Mouse (Mus musculus): ENCODE results near the gene Kcnj6. TPM values are rescaled to one million over a fixed set of nuclear protein-coding genes. Genes with fewer than 3 reads are reported as not detected.

Gene Kcnj6
- polyA plus RNA-seq, 1 experiment from 2014 or later = 0.10 TPM

GRCm38 (mm10) chr16:94980374-94980773 is 17.1 kb downstream of the Kcnj6 start:
- Histone ChIP-seq H3K36me3 (no peaks in the 10 kb centered on the region), H3K9me3 (replicated peaks) (no peaks in the 10 kb centered on the region), H3K4me1 (replicated peaks) (no peaks in the 10 kb centered on the region), H3K27me3 (no peaks in the 10 kb centered on the region), H3K4me3 (no peak overlapping the region), H3K27ac (no peak overlapping the region), H3K9ac (no peak overlapping the region), H3K4me2 (no peak overlapping the region)
- ATAC-seq (replicated peaks; ENCODE audit: insufficient number of reproducible peaks, insufficient read depth, low FRiP score, low read depth) = no peak
- 68% methylated on average over 2 of the region's 2 CpGs for WGBS

DNA sequence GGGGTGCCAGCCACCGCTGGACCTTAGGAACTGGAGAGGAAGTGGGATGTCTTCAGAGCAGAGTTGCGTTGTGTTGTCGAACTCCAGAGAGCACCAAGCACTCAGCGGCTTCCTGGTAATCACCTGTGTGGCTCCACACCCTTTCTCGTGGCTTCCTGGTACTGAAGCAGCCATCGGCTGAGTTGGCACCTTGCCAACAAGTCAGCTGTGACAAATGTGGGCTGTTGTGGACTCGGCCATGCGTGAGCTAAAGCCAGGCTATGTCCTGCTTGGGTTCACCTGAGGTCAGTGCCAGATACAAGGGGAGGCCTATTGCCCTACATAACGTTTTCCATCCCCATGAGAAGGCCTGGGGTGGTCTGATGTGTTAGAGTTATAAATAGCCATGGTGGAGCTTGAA is 18.0 kb downstream of the Kcnj6 start:
- H3K4me2 ChIP-seq = no peak overlapping the region
- no peaks in the 10 kb centered on the region for H3K4me1 ChIP-seq (replicated peaks)
- ATAC-seq (replicated peaks; ENCODE audit: insufficient number of reproducible peaks, insufficient read depth, low FRiP score, low read depth) = no peak
- no peak overlapping the region for H3K27ac ChIP-seq
- no peaks in the 10 kb centered on the region for H3K9me3 ChIP-seq (replicated peaks)
- 68% methylated on average over 9 of the region's 9 CpGs for WGBS
- no peak overlapping the region for H3K9ac ChIP-seq
- no peaks in the 10 kb centered on the region for H3K36me3 ChIP-seq
- H3K4me3 ChIP-seq = no peak overlapping the region
- H3K27me3 ChIP-seq = no peaks in the 10 kb centered on the region

- no peak overlapping the region for H3K4me3 ChIP-seq
- H3K27ac ChIP-seq = no peak overlapping the region
- H3K9ac ChIP-seq = no peak overlapping the region
- H3K4me1 ChIP-seq (replicated peaks) = no peaks in the 10 kb centered on the region
- ATAC-seq (replicated peaks; ENCODE audit: insufficient number of reproducible peaks, insufficient read depth, low FRiP score, low read depth) = no peak
- 42% methylated on average over 14 of the region's 14 CpGs for WGBS
- H3K9me3 ChIP-seq (replicated peaks) = no peaks in the 10 kb centered on the region
- no peaks in the 10 kb centered on the region for H3K36me3 ChIP-seq
- no peaks in the 10 kb centered on the region for H3K27me3 ChIP-seq
- H3K4me2 ChIP-seq = no peak overlapping the region
Observed at GRCm38 (mm10) chr16:94972080-94972855, 25.2 kb downstream of the Kcnj6 start.

DNA sequence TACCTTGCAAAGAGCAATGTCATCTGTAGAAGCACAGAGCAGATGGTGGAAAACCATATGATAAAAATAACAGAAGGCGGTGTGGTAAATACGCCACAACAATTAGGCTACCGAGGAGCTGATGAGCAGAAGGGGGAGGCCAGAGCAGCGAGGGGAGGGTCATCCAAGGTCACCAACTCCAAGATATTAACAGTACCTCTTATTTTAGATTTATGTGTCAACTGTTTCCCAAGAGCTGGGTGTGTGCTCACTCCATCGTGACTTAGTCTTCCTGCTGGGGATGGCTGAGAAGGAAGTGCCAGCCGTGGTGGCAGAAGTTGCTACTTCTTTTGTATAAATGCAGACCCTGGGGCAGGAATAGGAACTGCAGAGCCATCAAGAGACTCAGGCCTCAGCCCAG is 28.6 kb downstream of the Kcnj6 start:
- Histone ChIP-seq H3K9me3 (replicated peaks) (no peaks in the 10 kb centered on the region), H3K4me2 (no peak overlapping the region), H3K27ac (no peak overlapping the region), H3K36me3 (no peaks in the 10 kb centered on the region), H3K27me3 (no peaks in the 10 kb centered on the region), H3K4me1 (replicated peaks) (no peaks in the 10 kb centered on the region), H3K4me3 (no peak overlapping the region), H3K9ac (no peak overlapping the region)
- 58% methylated on average over 6 of the region's 6 CpGs for WGBS
- ATAC-seq (replicated peaks; ENCODE audit: insufficient number of reproducible peaks, insufficient read depth, low FRiP score, low read depth) = no peak

DNA sequence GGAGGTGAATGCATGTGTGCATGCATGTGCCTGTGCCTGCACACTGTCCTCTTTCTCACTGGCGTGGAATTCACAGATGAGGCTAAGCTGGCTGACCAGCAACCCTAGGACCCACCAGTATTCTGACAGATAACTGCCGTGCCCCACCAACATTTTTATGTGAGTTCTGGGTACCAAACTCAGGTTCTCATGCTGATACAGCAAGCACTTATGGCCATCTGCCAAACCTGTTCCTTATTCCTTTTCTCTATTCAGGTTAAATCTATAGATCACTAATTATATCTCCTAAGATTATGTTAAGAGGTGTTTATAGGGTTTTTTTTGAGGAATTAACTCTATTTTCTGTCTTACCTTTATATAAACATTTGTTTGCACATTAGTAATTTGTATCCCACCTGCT is 29.0 kb downstream of the Kcnj6 start:
- Histone ChIP-seq H3K4me2 (no peak overlapping the region), H3K9me3 (replicated peaks) (no peaks in the 10 kb centered on the region), H3K4me1 (replicated peaks) (no peaks in the 10 kb centered on the region), H3K27ac (no peak overlapping the region), H3K27me3 (no peaks in the 10 kb centered on the region), H3K9ac (no peak overlapping the region), H3K4me3 (no peak overlapping the region), H3K36me3 (no peaks in the 10 kb centered on the region)
- WGBS = 61% methylated on average over 2 of the region's 2 CpGs
- ATAC-seq (replicated peaks; ENCODE audit: insufficient number of reproducible peaks, insufficient read depth, low FRiP score, low read depth) = no peak

DNA sequence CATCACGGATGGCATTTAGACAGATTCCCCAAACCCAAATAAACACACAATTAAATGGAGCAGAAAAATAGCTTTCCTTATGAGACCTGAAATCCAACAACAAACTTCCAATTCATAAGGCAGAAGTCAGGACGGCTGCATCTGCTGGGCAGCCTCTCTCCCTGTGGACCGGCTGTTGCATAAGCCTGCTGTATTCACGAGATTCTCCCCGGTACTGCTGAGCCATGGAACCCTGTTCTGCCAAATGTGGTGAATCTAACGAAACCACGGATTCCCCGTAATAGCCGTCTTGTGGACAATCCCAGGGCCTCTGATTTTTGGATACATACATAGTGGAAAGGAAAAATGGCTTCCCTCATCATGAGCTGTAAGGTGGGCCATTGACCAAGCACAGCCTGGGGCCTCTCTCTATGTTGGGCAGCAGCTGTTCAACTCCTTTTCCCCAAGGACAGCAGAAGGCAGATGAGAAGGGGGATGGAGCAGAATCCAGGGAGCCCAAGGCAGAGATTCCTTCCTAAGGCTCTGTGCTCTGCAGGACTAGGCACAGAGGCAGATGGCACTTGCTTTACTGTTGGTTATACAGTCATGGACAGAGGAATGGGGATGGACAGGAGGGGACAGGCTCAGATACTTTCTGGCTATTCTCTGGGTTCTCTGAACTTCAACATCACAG is 40.2 kb downstream of the Kcnj6 start:
- no peaks in the 10 kb centered on the region for H3K9me3 ChIP-seq (replicated peaks)
- no peak overlapping the region for H3K27ac ChIP-seq
- WGBS = 79% methylated on average over 9 of the region's 9 CpGs
- no peaks in the 10 kb centered on the region for H3K4me1 ChIP-seq (replicated peaks)
- H3K36me3 ChIP-seq = no peaks in the 10 kb centered on the region
- no peaks in the 10 kb centered on the region for H3K27me3 ChIP-seq
- ATAC-seq (replicated peaks; ENCODE audit: insufficient number of reproducible peaks, insufficient read depth, low FRiP score, low read depth) = no peak
- H3K4me2 ChIP-seq = no peak overlapping the region
- no peak overlapping the region for H3K4me3 ChIP-seq
- no peak overlapping the region for H3K9ac ChIP-seq

DNA sequence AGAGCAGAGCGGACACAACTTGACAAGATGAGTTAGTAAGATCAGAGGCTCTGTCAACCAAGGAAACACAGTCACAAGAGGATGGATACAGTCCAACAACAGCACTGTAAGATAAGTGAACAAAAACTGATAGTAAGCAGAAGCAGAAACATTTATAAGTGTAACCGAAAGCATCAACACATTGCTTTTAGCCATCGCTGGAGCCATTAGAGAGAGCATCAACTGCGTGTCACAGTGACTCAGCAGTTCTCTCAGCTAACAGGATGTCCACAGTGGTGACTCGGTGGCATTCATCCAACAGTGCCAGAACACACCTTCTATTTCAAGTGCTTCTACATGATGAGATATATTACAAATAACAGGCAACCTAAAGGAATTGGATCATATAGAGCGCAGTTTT is 41.1 kb downstream of the Kcnj6 start:
- Histone ChIP-seq H3K36me3 (no peaks in the 10 kb centered on the region), H3K27me3 (no peaks in the 10 kb centered on the region)
- ATAC-seq (replicated peaks; ENCODE audit: insufficient number of reproducible peaks, insufficient read depth, low FRiP score, low read depth) = no peak

DNA sequence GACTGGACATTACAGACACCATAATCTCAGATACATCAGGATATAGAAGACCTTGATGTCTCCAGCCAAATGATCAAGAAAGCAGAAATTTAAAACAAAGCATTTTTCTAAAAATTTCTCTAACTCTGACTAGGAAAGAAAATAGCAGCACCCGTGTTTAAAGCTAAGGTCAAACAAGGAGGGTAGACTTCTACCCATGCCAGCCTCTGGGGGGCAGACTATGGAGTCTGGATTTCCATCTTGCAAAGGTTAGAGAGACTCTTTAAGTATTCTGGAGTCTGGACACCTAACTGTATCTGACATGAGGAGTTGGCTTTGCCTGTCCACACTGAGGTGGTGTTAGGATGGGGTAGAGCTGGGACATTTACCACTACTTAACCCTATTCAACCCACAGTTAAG is 44.2 kb downstream of the Kcnj6 start:
- H3K9ac ChIP-seq = no peak overlapping the region
- no peak overlapping the region for H3K4me2 ChIP-seq
- no peaks in the 10 kb centered on the region for H3K36me3 ChIP-seq
- H3K27me3 ChIP-seq = no peaks in the 10 kb centered on the region
- no peak for ATAC-seq (replicated peaks; ENCODE audit: insufficient number of reproducible peaks, insufficient read depth, low FRiP score, low read depth)
- no peaks in the 10 kb centered on the region for H3K4me1 ChIP-seq (replicated peaks)
- H3K27ac ChIP-seq = no peak overlapping the region
- WGBS = 65% methylated on average over 1 of the region's 1 CpGs
- no peaks in the 10 kb centered on the region for H3K9me3 ChIP-seq (replicated peaks)
- H3K4me3 ChIP-seq = no peak overlapping the region

More for the DNA sequence above, 41.1 kb downstream of the Kcnj6 start:
- Histone ChIP-seq H3K27ac (no peak overlapping the region), H3K4me3 (no peak overlapping the region), H3K9ac (no peak overlapping the region), H3K9me3 (replicated peaks) (no peaks in the 10 kb centered on the region), H3K4me2 (no peak overlapping the region), H3K4me1 (replicated peaks) (no peaks in the 10 kb centered on the region)
- 81% methylated on average over 6 of the region's 6 CpGs for WGBS

- no peaks in the 10 kb centered on the region for H3K36me3 ChIP-seq
- no peak overlapping the region for H3K9ac ChIP-seq
- H3K4me3 ChIP-seq = no peak overlapping the region
- H3K27ac ChIP-seq = no peak overlapping the region
- 77% methylated on average over 7 of the region's 7 CpGs for WGBS
- no peak for ATAC-seq (replicated peaks; ENCODE audit: insufficient number of reproducible peaks, insufficient read depth, low FRiP score, low read depth)
- H3K4me2 ChIP-seq = no peak overlapping the region
- H3K4me1 ChIP-seq (replicated peaks) = no peaks in the 10 kb centered on the region
- no peaks in the 10 kb centered on the region for H3K9me3 ChIP-seq (replicated peaks)
- no peaks in the 10 kb centered on the region for H3K27me3 ChIP-seq
Observed at GRCm38 (mm10) chr16:94949172-94949571, 48.3 kb downstream of the Kcnj6 start.

- Histone ChIP-seq H3K4me3 (no peak overlapping the region), H3K27me3 (no peaks in the 10 kb centered on the region), H3K9ac (no peak overlapping the region), H3K4me2 (no peak overlapping the region), H3K9me3 (replicated peaks) (no peaks in the 10 kb centered on the region), H3K36me3 (no peaks in the 10 kb centered on the region), H3K4me1 (replicated peaks) (no peaks in the 10 kb centered on the region), H3K27ac (no peak overlapping the region)
- 66% methylated on average over 5 of the region's 5 CpGs for WGBS
- no peak for ATAC-seq (replicated peaks; ENCODE audit: insufficient number of reproducible peaks, insufficient read depth, low FRiP score, low read depth)
Observed at GRCm38 (mm10) chr16:94946848-94947247, 50.7 kb downstream of the Kcnj6 start.

- H3K27ac ChIP-seq = no peak overlapping the region
Observed at GRCm38 (mm10) chr16:94932702-94933101, 64.8 kb downstream of the Kcnj6 start.

More at GRCm38 (mm10) chr16:94932702-94933101, 64.8 kb downstream of the Kcnj6 start:
- H3K9me3 ChIP-seq (replicated peaks) = no peaks in the 10 kb centered on the region
- 0 out of 2 replicates have a peak, but pooled peaks cover 7% of the 10 kb centered on the region for H3K27me3 ChIP-seq
- H3K4me2 ChIP-seq = no peak overlapping the region
- no peak for ATAC-seq (replicated peaks; ENCODE audit: insufficient number of reproducible peaks, insufficient read depth, low FRiP score, low read depth)
- no peak overlapping the region for H3K4me3 ChIP-seq
- H3K36me3 ChIP-seq = no peaks in the 10 kb centered on the region
- H3K4me1 ChIP-seq (replicated peaks) = peaks cover 3% of the 10 kb centered on the region; the same call in 1 of the 2 replicates
- no peak overlapping the region for H3K9ac ChIP-seq
- 80% methylated on average over 8 of the region's 8 CpGs for WGBS

Measured in heart, embryonic 15.5 days (tissue).